11 mouse cellular contexts compared by ENCODE assay signal in genomic region chr5:120136236-120136675, GRCm38 (mm10). TPM values are rescaled to one million over a fixed set of nuclear protein-coding genes. Genes with fewer than 3 reads are reported as not detected.
DNase-seq lines count a peak whose midpoint lies in the region; ATAC-seq lines count a peak whose summit lies in the region.
"Had no signal": no experiment of that assay in that cellular context is flagged by ENCODE, and none has a peak within 500 bp of the region (broad histone marks: within the 10 kb centered on the region; RNA-seq: fewer than 3 reads in every experiment).

No protein-coding gene starts in this region.

- no peak for DNase-seq in forebrain, embryonic 10.5 days (ENCODE audit: extremely low spot score, low spot score)
- DNase-seq in forebrain, embryonic 14.5 days (ENCODE audit: low spot score) = no peak
- peak; percentile 95 for DNase-seq in MEL-GATA-1-ER (ENCODE audit: extremely low read depth, low read depth)
- DNase-seq in right cerebral cortex, adult 18-20 months = no peak
- no peak for DNase-seq in MN1 (ENCODE audit: low spot score)
- DNase-seq in natural killer cell, adult 2 months (ENCODE audit: low spot score in 2 of 2) = no peak
- DNase-seq: cerebellum, postnatal 14 days; kidney, adult 8-10 months had no signal

- H3K27me3 ChIP-seq in forebrain, embryonic 10.5 days (ENCODE audit: poor library complexity, severe bottlenecking) = no peaks in the 10 kb centered on the region
- no peaks in the 10 kb centered on the region for H3K27me3 ChIP-seq in forebrain, embryonic 14.5 days (replicated peaks; ENCODE audit: control insufficient read depth, insufficient read depth, low read length)
- no peaks in the 10 kb centered on the region for H3K27me3 ChIP-seq in hindbrain, embryonic 16.5 days (replicated peaks; ENCODE audit: control insufficient read depth, insufficient read depth, low read length)
- H3K27me3 ChIP-seq in midbrain, embryonic 12.5 days = peaks cover 32% of the 10 kb centered on the region

- no peak for ATAC-seq in forebrain, embryonic 14.5 days
- ATAC-seq in hindbrain, embryonic 16.5 days = 0 out of 2 replicates have a peak, but pooled peaks have one; percentile 19
- peak; percentile 52; the same call in 1 of the 2 replicates for ATAC-seq in midbrain, embryonic 12.5 days (ENCODE audit: low FRiP score, low read depth)

- peak overlapping the region; percentile 72 for H3K27ac ChIP-seq in forebrain, embryonic 10.5 days
- H3K27ac ChIP-seq in forebrain, embryonic 14.5 days (ENCODE audit: low read depth, low read length) = no peak overlapping the region
- H3K27ac ChIP-seq in hindbrain, embryonic 16.5 days (ENCODE audit: low read depth, low read length) = no peak overlapping the region
- H3K27ac ChIP-seq in midbrain, embryonic 12.5 days (replicated peaks) = peak overlapping the region; percentile 73
- H3K27ac ChIP-seq: macrophage had no signal

- H3K9me3 ChIP-seq in forebrain, embryonic 10.5 days = no peaks in the 10 kb centered on the region
- H3K9me3 ChIP-seq in forebrain, embryonic 14.5 days (replicated peaks; ENCODE audit: control insufficient read depth, low read length) = no peaks in the 10 kb centered on the region
- no peaks in the 10 kb centered on the region for H3K9me3 ChIP-seq in hindbrain, embryonic 16.5 days (ENCODE audit: control insufficient read depth, low read length)
- H3K9me3 ChIP-seq in midbrain, embryonic 12.5 days = no peaks in the 10 kb centered on the region

- no peak overlapping the region for H3K4me2 ChIP-seq in forebrain, embryonic 14.5 days (ENCODE audit: low read length)
- H3K4me2 ChIP-seq in hindbrain, embryonic 16.5 days (ENCODE audit: low read length) = no peak overlapping the region
- H3K4me2 ChIP-seq in midbrain, embryonic 12.5 days (replicated peaks) = no peak overlapping the region

- H3K36me3 ChIP-seq in forebrain, embryonic 10.5 days (replicated peaks) = peaks cover 72% of the 10 kb centered on the region
- H3K36me3 ChIP-seq in forebrain, embryonic 14.5 days (ENCODE audit: control insufficient read depth, insufficient read depth, low read length) = peaks cover 16% of the 10 kb centered on the region
- H3K36me3 ChIP-seq in hindbrain, embryonic 16.5 days (ENCODE audit: control insufficient read depth, insufficient read depth, low read length) = peaks cover 10% of the 10 kb centered on the region
- H3K36me3 ChIP-seq in midbrain, embryonic 12.5 days = peaks cover 28% of the 10 kb centered on the region

- peaks cover 15% of the 10 kb centered on the region for H3K4me1 ChIP-seq in forebrain, embryonic 10.5 days
- H3K4me1 ChIP-seq in forebrain, embryonic 14.5 days (ENCODE audit: control insufficient read depth, insufficient read depth, low read length) = no peaks in the 10 kb centered on the region
- no peaks in the 10 kb centered on the region for H3K4me1 ChIP-seq in hindbrain, embryonic 16.5 days (ENCODE audit: control insufficient read depth, insufficient read depth, low read depth, low read length)
- H3K4me1 ChIP-seq in midbrain, embryonic 12.5 days = peaks cover 8% of the 10 kb centered on the region; the same call in 1 of the 2 replicates

- H3K4me3 ChIP-seq in forebrain, embryonic 10.5 days = no peak overlapping the region
- no peak overlapping the region for H3K4me3 ChIP-seq in forebrain, embryonic 14.5 days (ENCODE audit: low read depth, low read length)
- H3K4me3 ChIP-seq in hindbrain, embryonic 16.5 days (ENCODE audit: low read length) = no peak overlapping the region
- H3K4me3 ChIP-seq in midbrain, embryonic 12.5 days = no peak overlapping the region

- 32% methylated on average over 10 of the region's 10 CpGs for WGBS in forebrain, embryonic 10.5 days
- 20% methylated on average over 10 of the region's 10 CpGs for WGBS in forebrain, embryonic 14.5 days
- whole genome bisulfite sequencing in hindbrain, embryonic 16.5 days = 25% methylated on average over 10 of the region's 10 CpGs
- 28% methylated on average over 10 of the region's 10 CpGs for WGBS in midbrain, embryonic 12.5 days

- H3K9ac ChIP-seq in forebrain, embryonic 14.5 days (ENCODE audit: low read length) = no peak overlapping the region
- no peak overlapping the region; the same call in 1 of the 2 replicates for H3K9ac ChIP-seq in hindbrain, embryonic 16.5 days (ENCODE audit: low read depth, low read length)
- 0 out of 2 replicates have a peak overlapping the region, but pooled peaks have one; percentile 24 for H3K9ac ChIP-seq in midbrain, embryonic 12.5 days (replicated peaks)

RNA-seq across cellular contexts. Expression of gene Rbm19, which starts 20.0 kb away (rescaled TPM):
- polyA plus RNA-seq in forebrain, embryonic 10.5 days (2016; fragmentation: Nextera tagmentation; extraction: Ambion mirVana) = 36.2 and 38.4 TPM in 2 replicates
- 12.8 and 15.0 TPM in 2 replicates for polyA plus RNA-seq in forebrain, embryonic 14.5 days (2014; fragmentation: Nextera tagmentation; extraction: Ambion mirVana)
- 21.4 and 21.9 TPM in 2 replicates for polyA plus RNA-seq in hindbrain, embryonic 16.5 days (2015; fragmentation: Nextera tagmentation; extraction: Ambion mirVana)
- 26.7 and 29.5 TPM in 2 replicates for polyA plus RNA-seq in midbrain, embryonic 12.5 days (2016; fragmentation: Nextera tagmentation; extraction: Ambion mirVana)

Comparison
In these comparisons a context has a peak if more than half of its experiments do, and no peak if none do; other contexts are left out.
1. H3K27ac ChIP-seq: peak in forebrain, embryonic 10.5 days (single experiment) and midbrain, embryonic 12.5 days (single experiment); none in forebrain, embryonic 14.5 days (single experiment) and hindbrain, embryonic 16.5 days (single experiment).